Mouse (Mus musculus) neural tube, embryonic 11.5 days (tissue): ENCODE measurements at regions not wholly inside any gene's neighbourhood (a gene's known extent, or its start where the extent isn't known, plus 50 kb on each side); places are given as distances from the start of the nearest gene placed in this dataset.

Source experiments
- ATAC-seq: fragments of 200-750 bp; cut with Nextera tagmentation; 2 replicates; pipeline ENCODE4 v1.8.0; 2017; ENCODE audit warnings: moderate number of reproducible peaks, mild to moderate bottlenecking, moderate TSS enrichment, moderate library complexity; ENCODE audit not compliant: insufficient read depth, low FRiP score, low TSS enrichment
- DNase-seq: peaks from one replicate; pipeline ENCODE4 v3.0.0-alpha.2; 2015; ENCODE audit warnings: low spot score
- H3K27ac ChIP-seq: fragments of 300-500 bp; sonication (generic); 2 replicates; pipeline ENCODE4 v1.5.1; 2014; ENCODE audit warnings: low read depth, mild to moderate bottlenecking, low read length
- H3K27me3 ChIP-seq: fragments of 300-500 bp; sonication (generic); 2 replicates; pipeline ENCODE4 v1.6.1; 2014; ENCODE audit warnings: mild to moderate bottlenecking, low read length, mixed read lengths; ENCODE audit not compliant: control insufficient read depth, insufficient read depth
- H3K36me3 ChIP-seq: fragments of 300-500 bp; sonication (generic); 2 replicates; pipeline ENCODE4 v1.6.1; 2014; ENCODE audit warnings: mild to moderate bottlenecking, low read length, moderate library complexity, mixed read lengths; ENCODE audit not compliant: control insufficient read depth, insufficient read depth
- H3K4me1 ChIP-seq: fragments of 300-500 bp; sonication (generic); 2 replicates; pipeline ENCODE4 v1.6.1; 2014; ENCODE audit warnings: low read length, mixed read lengths; ENCODE audit not compliant: control insufficient read depth, insufficient read depth
- H3K4me2 ChIP-seq: fragments of 300-500 bp; sonication (generic); 2 replicates; pipeline ENCODE4 v1.6.1; 2014; ENCODE audit warnings: low read depth, mild to moderate bottlenecking, moderate library complexity
- H3K4me3 ChIP-seq: fragments of 300-500 bp; sonication (generic); 2 replicates; pipeline ENCODE4 v1.5.1; 2014; ENCODE audit warnings: low read depth, low read length
- H3K9ac ChIP-seq: fragments of 300-500 bp; sonication (generic); 2 replicates; pipeline ENCODE4 v1.6.1; 2014; ENCODE audit warnings: mild to moderate bottlenecking, low read length
- H3K9me3 ChIP-seq: fragments of 300-500 bp; sonication (generic); 2 replicates; pipeline ENCODE4 v1.6.1; 2016; ENCODE audit warnings: low read length; ENCODE audit not compliant: control insufficient read depth
- WGBS: fragments of 180-500 bp; shearing (Covaris S2); extraction: QIAGEN DNeasy Blood & Tissue Kit; methylation state at CpG from one replicate; pipeline ENCODE4 v1.1.7; 2014; 5-methylcytosine and 5-hydroxymethylcytosine counted together

DNA sequence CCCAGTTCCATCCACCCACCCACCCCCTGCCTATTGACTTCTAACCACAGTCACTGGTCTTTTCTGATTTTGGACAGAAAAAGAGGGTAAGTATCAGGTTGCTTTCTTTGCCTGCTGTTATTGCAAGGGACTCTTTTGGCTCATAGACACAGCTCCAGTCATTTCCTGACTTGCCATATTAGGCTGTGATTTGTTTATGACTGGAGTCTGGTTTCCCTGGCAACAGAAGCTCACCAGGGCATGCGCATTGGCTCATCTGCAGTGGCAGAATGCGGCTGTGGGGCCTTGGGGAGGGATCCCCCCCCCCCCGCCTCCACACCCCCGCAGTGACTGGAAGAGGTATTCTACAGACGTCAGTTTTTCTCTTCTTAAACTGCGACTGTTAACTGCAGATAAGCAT is 65.9 kb downstream of the Cdr1 start:
- DNase-seq (peak; percentile 29), ATAC-seq (no peak)

DNA sequence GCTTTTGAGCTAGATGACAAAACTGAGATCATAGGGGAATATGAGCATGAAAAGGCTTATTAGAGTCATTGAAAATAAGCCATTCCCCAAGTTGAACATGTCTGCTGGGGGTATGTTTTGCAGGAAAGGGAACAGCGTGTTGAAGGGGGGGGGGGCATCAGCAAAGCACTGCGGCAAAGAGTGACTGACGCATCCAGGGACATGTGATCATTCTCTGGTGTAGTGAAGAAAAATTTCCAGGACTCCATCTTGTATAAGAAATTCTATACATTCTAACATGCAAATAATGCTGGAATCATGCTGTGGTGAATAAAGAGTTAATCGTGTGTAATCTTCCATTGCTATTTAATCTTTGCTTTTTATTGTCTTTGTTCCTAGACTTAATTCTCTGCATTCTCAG is 68.0 kb downstream of the Cdr1 start:
- Histone ChIP-seq H3K4me2 (no peak overlapping the region), H3K9me3 (no peaks in the 10 kb centered on the region), H3K4me1 (no peaks in the 10 kb centered on the region), H3K9ac (no peak overlapping the region), H3K4me3 (no peak overlapping the region), H3K27me3 (no peaks in the 10 kb centered on the region), H3K27ac (no peak overlapping the region), H3K36me3 (no peaks in the 10 kb centered on the region)
- DNase-seq: no peak
- WGBS: 88% methylated on average over 4 of the region's 4 CpGs
- no peak for ATAC-seq

More for the DNA sequence above, 65.9 kb downstream of the Cdr1 start:
- Histone ChIP-seq H3K9ac (no peak overlapping the region), H3K4me2 (no peak overlapping the region), H3K27me3 (no peaks in the 10 kb centered on the region), H3K36me3 (no peaks in the 10 kb centered on the region), H3K4me1 (no peaks in the 10 kb centered on the region), H3K9me3 (no peaks in the 10 kb centered on the region), H3K27ac (no peak overlapping the region), H3K4me3 (no peak overlapping the region)
- 31% methylated on average over 6 of the region's 6 CpGs for WGBS

GRCm38 (mm10) chrX:61116010-61116447 is 69.3 kb downstream of the Cdr1 start:
- no peak for ATAC-seq
- H3K36me3 ChIP-seq: no peaks in the 10 kb centered on the region
- no peaks in the 10 kb centered on the region for H3K4me1 ChIP-seq
- WGBS: 30% methylated on average over 10 of the region's 10 CpGs
- no peak overlapping the region for H3K9ac ChIP-seq
- H3K27me3 ChIP-seq: no peaks in the 10 kb centered on the region
- H3K4me2 ChIP-seq: peak overlapping the region; percentile 17
- 0 out of 2 replicates have a peak overlapping the region, but pooled peaks have one; percentile 9 for H3K4me3 ChIP-seq
- peak; percentile 12 for DNase-seq
- no peaks in the 10 kb centered on the region for H3K9me3 ChIP-seq
- no peak overlapping the region for H3K27ac ChIP-seq
